Mouse (Mus musculus) lung, adult 2 months (tissue): Measurements from ENCODE around the gene Olfr1289.

ENCODE experiments used
- CTCF ChIP-seq: fragments of 200-500 bp; IDR thresholded peaks from 2 replicates; pipeline ENCODE4 v1.5.1; 2011; ENCODE audit warnings: mild to moderate bottlenecking, low read length, control low read depth; ENCODE audit not compliant: insufficient read depth
- POLR2A ChIP-seq: fragments of 200-500 bp; IDR thresholded peaks from 2 replicates; pipeline ENCODE4 v1.6.1; 2011; ENCODE audit warnings: low read depth, mild to moderate bottlenecking, control low read depth, low read length, borderline replicate concordance; ENCODE audit errors: extremely low read depth

GRCm38 (mm10) chr2:111473801-111474200 is 6.8 kb upstream of the Olfr1289 start, which contains the start of gene Olfr1288:
- TF ChIP-seq POLR2A (no peak), CTCF (no peak)
